Mouse (Mus musculus) heart, embryonic 11.5 days (tissue): Measurements from ENCODE around the gene Slc25a13. TPM values are rescaled to one million over a fixed set of nuclear protein-coding genes. Genes with fewer than 3 reads are reported as not detected.
A peak's percentile ranks its signal among the peaks of the same experiment; 100 is the strongest.

ENCODE experiments used
- ATAC-seq: fragments of 200-750 bp; cut with Nextera tagmentation; replicated peaks from 2 replicates; pipeline ENCODE4 v1.8.0; 2017; ENCODE audit warnings: moderate library complexity; ENCODE audit not compliant: insufficient number of reproducible peaks, low FRiP score, low TSS enrichment
- H3K27ac ChIP-seq: fragments of 300-500 bp; sonication (generic); 2 replicates; pipeline ENCODE4 v1.5.1; 2014; ENCODE audit warnings: mild to moderate bottlenecking, low read depth, low read length
- H3K27me3 ChIP-seq: fragments of 300-500 bp; sonication (generic); 2 replicates; pipeline ENCODE4 v1.6.1; 2014; ENCODE audit warnings: mild to moderate bottlenecking, low read length, mixed read lengths; ENCODE audit not compliant: control insufficient read depth, insufficient read depth
- H3K36me3 ChIP-seq: fragments of 300-500 bp; sonication (generic); 2 replicates; pipeline ENCODE4 v1.6.1; 2014; ENCODE audit warnings: mild to moderate bottlenecking, low read length, moderate library complexity, mixed read lengths; ENCODE audit not compliant: control insufficient read depth, insufficient read depth
- H3K4me1 ChIP-seq: fragments of 300-500 bp; sonication (generic); 2 replicates; pipeline ENCODE4 v1.6.1; 2014; ENCODE audit warnings: low read length; ENCODE audit not compliant: control insufficient read depth, insufficient read depth
- H3K4me2 ChIP-seq: fragments of 300-500 bp; sonication (generic); 2 replicates; pipeline ENCODE4 v1.6.1; 2014; ENCODE audit warnings: mild to moderate bottlenecking, moderate library complexity
- H3K4me3 ChIP-seq: fragments of 300-500 bp; sonication (generic); 2 replicates; pipeline ENCODE4 v1.5.1; 2014; ENCODE audit warnings: low read depth, low read length
- H3K9ac ChIP-seq: fragments of 300-500 bp; sonication (generic); 2 replicates; pipeline ENCODE4 v1.6.1; 2014; ENCODE audit warnings: mild to moderate bottlenecking, low read depth, low read length, moderate library complexity
- H3K9me3 ChIP-seq: fragments of 300-500 bp; sonication (generic); replicated peaks from 2 replicates; pipeline ENCODE4 v1.6.1; 2016; ENCODE audit warnings: low read length; ENCODE audit not compliant: control insufficient read depth
- WGBS: fragments of 180-500 bp; shearing (Covaris S2); extraction: QIAGEN DNeasy Blood & Tissue Kit; methylation state at CpG from one replicate; pipeline ENCODE4 v1.1.7; 2014; ENCODE audit not compliant: insufficient replicate concordance; 5-methylcytosine and 5-hydroxymethylcytosine counted together
- polyA plus RNA-seq: library from polyadenylated mRNA; unstranded; fragments of >200 nt; fragmentation: Nextera tagmentation; extraction: Ambion mirVana; gene quantifications from 2 replicates; pipeline ENCODE4 v1.2.1, GENCODE M21; 2014

Slc25a13 gene
- 59.4 and 67.0 TPM in 2 replicates for polyA plus RNA-seq

GRCm38 (mm10) chr6:6216507-6217285, at the start of gene Slc25a13:
TSS of gene Slc25a13 (minus strand) at chr6:6217173.
- peak within 1 kb of the TSS; percentile 77 for H3K4me3 ChIP-seq
- peak; percentile 98 for ATAC-seq
- WGBS, result under 1% methylated on average over 47 of the region's 51 CpGs
- H3K27ac ChIP-seq, result peak within 1 kb of the TSS; percentile 86
- no peaks in the 10 kb centered on the region for H3K9me3 ChIP-seq
- H3K36me3 ChIP-seq, result no peaks in the 10 kb centered on the region
- no peaks in the 10 kb centered on the region for H3K27me3 ChIP-seq
- H3K9ac ChIP-seq, result peak within 1 kb of the TSS; percentile 90
- H3K4me1 ChIP-seq, result peaks cover 19% of the 10 kb centered on the region
- peak within 1 kb of the TSS; percentile 84 for H3K4me2 ChIP-seq

GRCm38 (mm10) chr6:6265761-6266160, 48.8 kb upstream of the Slc25a13 start:
- Histone ChIP-seq H3K4me2 (no peak overlapping the region), H3K9me3 (no peaks in the 10 kb centered on the region), H3K27me3 (no peaks in the 10 kb centered on the region), H3K4me1 (no peaks in the 10 kb centered on the region), H3K4me3 (no peak overlapping the region), H3K9ac (no peak overlapping the region), H3K27ac (no peak overlapping the region), H3K36me3 (no peaks in the 10 kb centered on the region)
- no peak for ATAC-seq
- 74% methylated on average over 7 of the region's 7 CpGs for WGBS

- 59% methylated on average over 4 of the region's 4 CpGs for WGBS
- ATAC-seq, result no peak
- H3K9ac ChIP-seq, result no peak overlapping the region
- no peaks in the 10 kb centered on the region for H3K36me3 ChIP-seq
- no peak overlapping the region for H3K4me3 ChIP-seq
- H3K27ac ChIP-seq, result no peak overlapping the region
- no peaks in the 10 kb centered on the region for H3K4me1 ChIP-seq
- no peak overlapping the region for H3K4me2 ChIP-seq
- no peaks in the 10 kb centered on the region for H3K27me3 ChIP-seq
- H3K9me3 ChIP-seq, result no peaks in the 10 kb centered on the region
These were observed 46.4 kb upstream of the Slc25a13 start for GRCm38 (mm10) chr6:6263293-6263911.

GRCm38 (mm10) chr6:6260917-6261316, 43.9 kb upstream of the Slc25a13 start:
- WGBS, result 54% methylated on average over 4 of the region's 4 CpGs
- no peak overlapping the region for H3K4me3 ChIP-seq
- H3K27me3 ChIP-seq, result no peaks in the 10 kb centered on the region
- H3K4me2 ChIP-seq, result no peak overlapping the region
- no peak for ATAC-seq
- H3K9me3 ChIP-seq, result no peaks in the 10 kb centered on the region
- no peaks in the 10 kb centered on the region for H3K36me3 ChIP-seq
- H3K9ac ChIP-seq, result no peak overlapping the region
- no peaks in the 10 kb centered on the region for H3K4me1 ChIP-seq
- no peak overlapping the region for H3K27ac ChIP-seq

GRCm38 (mm10) chr6:6248500-6248899, 31.5 kb upstream of the Slc25a13 start:
- Histone ChIP-seq H3K36me3 (no peaks in the 10 kb centered on the region), H3K27me3 (no peaks in the 10 kb centered on the region), H3K27ac (no peak overlapping the region), H3K4me2 (no peak overlapping the region), H3K9ac (no peak overlapping the region), H3K4me3 (no peak overlapping the region), H3K9me3 (no peaks in the 10 kb centered on the region), H3K4me1 (no peaks in the 10 kb centered on the region)
- 60% methylated on average over 7 of the region's 7 CpGs for WGBS
- no peak for ATAC-seq

- Histone ChIP-seq H3K9me3 (no peaks in the 10 kb centered on the region), H3K4me3 (no peak overlapping the region), H3K27me3 (no peaks in the 10 kb centered on the region), H3K27ac (no peak overlapping the region), H3K9ac (no peak overlapping the region), H3K36me3 (no peaks in the 10 kb centered on the region), H3K4me1 (no peaks in the 10 kb centered on the region), H3K4me2 (no peak overlapping the region)
- WGBS, result 71% methylated on average over 1 of the region's 1 CpGs
- ATAC-seq, result no peak
These were observed 26.9 kb upstream of the Slc25a13 start for GRCm38 (mm10) chr6:6243828-6244227.

GRCm38 (mm10) chr6:6242114-6242513, 25.1 kb upstream of the Slc25a13 start:
- Histone ChIP-seq H3K4me3 (no peak overlapping the region), H3K9ac (no peak overlapping the region), H3K9me3 (no peaks in the 10 kb centered on the region), H3K27me3 (no peaks in the 10 kb centered on the region), H3K4me1 (no peaks in the 10 kb centered on the region), H3K36me3 (no peaks in the 10 kb centered on the region), H3K4me2 (no peak overlapping the region), H3K27ac (no peak overlapping the region)
- ATAC-seq, result no peak
- WGBS, result 61% methylated on average over 7 of the region's 7 CpGs

- Histone ChIP-seq H3K27me3 (no peaks in the 10 kb centered on the region), H3K4me2 (no peak overlapping the region), H3K36me3 (no peaks in the 10 kb centered on the region), H3K4me1 (no peaks in the 10 kb centered on the region), H3K4me3 (no peak overlapping the region), H3K9me3 (no peaks in the 10 kb centered on the region), H3K9ac (no peak overlapping the region), H3K27ac (no peak overlapping the region)
- ATAC-seq, result no peak
- 78% methylated on average over 2 of the region's 2 CpGs for WGBS
These were observed 19.9 kb upstream of the Slc25a13 start for GRCm38 (mm10) chr6:6236788-6237298.
